Mouse (Mus musculus): ENCODE measurements at regions not wholly inside any gene's neighbourhood (a gene's known extent, or its start where the extent isn't known, plus 50 kb on each side); places are given as distances from the start of the nearest gene placed in this dataset.

DNA sequence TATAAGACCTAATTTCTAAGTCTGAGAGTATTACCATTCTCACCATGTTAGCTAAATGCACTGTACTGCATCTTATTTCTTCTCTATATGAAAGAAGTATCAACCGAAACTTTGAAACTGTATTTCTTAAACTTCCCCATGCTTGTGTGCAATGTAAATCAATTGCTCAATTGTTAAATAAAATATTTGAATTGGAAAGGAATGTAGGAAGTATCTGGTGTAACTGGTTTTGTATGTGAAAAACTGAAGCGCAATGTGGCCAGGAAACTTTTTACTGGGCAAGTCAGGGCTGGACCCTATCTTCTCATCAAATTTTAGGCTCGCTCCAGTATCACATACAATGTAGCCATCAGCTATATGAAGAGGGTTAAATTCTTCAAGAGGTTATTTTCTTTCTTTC is 123.8 kb upstream of the Atp2b1 start:
- no peak for DNase-seq

DNA sequence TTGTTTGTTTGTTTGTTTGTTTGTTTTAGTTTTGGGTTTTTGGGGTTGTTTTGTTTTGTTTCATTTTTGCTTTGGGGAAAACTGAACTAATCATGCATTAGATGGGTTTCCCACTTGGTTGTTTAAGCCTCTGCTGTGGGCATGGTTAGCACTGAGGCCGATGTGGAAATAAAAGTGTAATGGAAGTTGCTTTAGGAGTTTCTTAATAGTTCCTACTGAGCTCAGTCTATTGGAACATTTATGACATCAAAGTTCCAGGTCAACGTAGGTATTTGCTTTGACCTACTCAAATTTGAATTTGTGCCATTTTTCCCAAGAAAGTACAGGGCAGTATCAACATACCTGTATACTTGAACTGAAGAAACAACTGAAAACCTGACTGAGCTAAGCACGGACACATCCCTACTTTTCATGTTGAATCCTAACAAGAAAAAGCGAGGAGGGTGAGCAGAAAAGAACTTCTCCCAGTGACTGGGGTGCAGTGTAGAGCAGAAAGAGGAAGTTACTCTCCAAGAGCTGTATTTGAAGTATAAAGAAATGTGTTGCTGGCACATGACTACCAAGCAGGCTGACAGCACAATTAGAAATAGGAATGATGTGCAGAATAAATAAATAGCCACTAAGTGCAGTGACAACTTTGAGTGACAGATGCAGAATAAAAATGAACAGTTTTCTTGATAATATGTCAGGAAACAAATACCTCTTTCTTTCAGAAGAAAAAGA is 122.0 kb upstream of the Atp2b1 start:
- DNase-seq, result no peak

DNA sequence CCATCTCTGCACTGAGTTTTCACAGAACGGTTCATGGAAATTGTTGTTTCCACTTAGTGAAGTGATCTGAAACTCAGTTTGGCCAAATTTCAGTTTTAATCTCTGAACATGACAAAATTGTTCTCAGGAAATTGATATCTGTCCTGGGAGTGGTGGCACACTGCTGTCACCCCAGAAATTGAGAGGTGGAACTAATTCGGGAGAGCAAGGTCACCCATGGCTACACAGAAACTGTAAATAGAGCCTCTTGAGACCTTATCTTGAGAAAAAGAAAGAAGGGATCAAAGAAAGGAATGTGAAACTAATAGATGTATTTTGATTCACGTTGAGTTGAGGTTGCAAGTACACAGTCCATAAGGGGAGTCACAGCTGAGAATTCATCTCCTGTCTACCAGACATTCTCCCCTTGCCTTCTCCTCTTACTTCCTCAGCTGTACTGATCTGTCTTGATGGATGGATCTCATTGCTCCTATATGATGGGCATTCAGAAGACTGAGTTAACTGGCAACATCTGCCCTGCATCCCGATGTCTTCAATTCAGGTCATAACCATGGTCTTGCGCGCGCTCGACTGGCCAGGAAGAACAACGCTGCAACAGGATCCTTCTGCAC is 120.2 kb upstream of the Atp2b1 start:
- no peak for DNase-seq

DNA sequence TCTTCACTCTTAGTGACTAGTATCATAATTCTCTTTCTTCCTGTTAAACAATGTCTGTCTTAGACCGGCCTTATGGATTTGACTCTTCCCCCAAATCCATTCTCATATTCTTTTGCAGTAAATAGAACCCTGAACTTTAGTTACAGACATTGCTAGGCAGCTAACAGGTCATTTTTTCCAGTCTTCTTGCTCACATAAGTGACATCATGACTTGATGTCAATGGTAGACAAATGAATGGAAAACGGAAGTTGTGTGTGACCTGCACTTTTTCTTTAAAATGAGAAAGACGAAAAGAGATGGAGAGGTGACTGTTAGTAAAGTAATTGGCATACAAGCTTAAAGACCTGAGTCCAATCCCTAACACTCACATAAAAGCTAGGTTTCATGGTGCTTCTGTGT is 118.2 kb upstream of the Atp2b1 start:
- no peak for DNase-seq

DNA sequence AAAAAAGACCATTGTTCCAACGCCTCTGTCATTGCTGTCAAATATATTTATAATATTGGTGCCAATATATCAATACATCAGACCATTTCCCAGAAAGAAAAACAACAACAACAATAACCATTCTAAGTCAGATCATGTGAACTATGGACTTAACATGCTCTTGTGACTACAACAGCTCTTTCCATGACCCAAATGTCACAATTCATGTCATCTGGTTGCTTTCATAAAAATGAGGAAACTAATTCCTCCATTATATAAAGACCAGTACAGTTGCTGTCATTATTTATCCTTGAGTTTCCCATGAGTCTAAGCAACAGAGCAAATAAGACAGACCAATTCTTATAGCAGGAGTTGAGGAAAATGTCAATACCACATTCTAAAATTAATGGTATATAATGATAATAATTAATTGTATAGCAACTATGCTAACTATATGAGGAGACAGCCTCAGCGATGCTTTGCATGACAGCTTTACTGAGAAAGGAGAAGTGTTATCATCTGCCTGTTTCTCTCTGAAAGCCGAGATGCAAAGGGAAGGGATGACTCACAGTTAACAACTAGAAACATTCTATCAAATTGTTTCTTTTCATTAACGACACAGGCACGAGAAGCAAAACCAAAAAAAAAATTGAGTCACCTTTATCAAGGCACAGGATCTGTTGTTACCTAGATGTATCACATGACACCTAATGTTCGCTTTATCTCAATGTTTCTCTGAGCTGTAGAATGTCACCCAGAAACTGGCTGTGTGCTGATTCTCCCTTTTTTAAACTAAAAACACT is 115.4 kb upstream of the Atp2b1 start:
- DNase-seq, result no peak

DNA sequence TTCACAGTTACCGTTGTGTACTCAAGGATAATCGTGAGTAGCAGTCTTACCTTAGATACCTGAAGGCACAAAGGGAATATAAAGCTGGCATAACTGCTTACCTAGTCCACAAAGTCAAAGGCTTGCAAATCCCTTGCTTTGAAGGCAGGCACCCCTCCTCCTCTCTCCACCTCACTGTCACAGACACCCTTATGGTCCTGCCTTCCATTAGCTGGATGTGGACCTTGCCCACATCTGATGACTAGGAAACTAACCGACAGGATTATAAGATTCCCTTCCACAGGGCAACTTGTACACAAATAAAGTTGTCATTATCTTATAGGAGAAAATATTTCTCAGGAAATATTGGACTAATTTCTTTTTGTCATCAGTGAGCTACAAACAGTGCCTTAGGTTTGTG is 114.4 kb upstream of the Atp2b1 start:
- DNase-seq, result no peak

DNA sequence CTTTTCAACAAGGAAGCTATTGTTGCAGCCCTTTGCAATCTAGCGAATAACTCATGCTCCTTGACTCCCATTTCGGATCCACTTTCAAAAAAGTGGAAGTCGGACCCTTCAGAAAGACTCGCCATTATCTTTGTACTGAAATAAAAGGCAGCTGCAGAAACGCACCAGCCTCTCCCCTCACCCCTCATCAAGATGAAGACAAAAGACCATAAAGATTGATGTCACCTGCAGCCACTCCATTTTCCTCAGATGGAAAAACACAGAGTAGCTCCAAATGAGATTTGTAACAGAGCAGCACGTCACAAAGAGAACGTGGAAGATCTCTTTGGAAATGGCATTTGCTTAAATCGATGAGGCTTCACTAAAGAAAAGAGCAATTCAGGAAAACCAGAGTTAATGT is 113.3 kb upstream of the Atp2b1 start:
- no peak for DNase-seq

DNA sequence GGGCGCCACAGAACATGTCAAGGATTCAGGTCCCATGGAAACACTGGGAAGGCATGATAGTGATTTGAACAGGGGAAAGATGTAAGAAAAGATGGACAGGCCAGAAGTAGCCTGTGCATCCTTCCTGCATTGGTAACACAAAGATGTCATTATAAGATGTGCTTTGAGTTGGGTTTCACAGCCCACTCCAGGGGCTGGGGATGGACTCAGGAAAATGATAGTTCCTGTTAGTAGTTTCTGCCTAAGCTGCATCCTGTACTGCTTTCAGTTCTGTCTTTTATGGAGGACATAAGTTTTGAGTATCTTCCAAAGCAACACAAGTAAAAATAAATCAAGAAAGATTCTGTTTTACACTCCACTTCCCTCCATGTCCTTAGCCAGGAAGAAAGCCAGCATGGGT is 109.2 kb upstream of the Atp2b1 start:
- no peak for DNase-seq

DNA sequence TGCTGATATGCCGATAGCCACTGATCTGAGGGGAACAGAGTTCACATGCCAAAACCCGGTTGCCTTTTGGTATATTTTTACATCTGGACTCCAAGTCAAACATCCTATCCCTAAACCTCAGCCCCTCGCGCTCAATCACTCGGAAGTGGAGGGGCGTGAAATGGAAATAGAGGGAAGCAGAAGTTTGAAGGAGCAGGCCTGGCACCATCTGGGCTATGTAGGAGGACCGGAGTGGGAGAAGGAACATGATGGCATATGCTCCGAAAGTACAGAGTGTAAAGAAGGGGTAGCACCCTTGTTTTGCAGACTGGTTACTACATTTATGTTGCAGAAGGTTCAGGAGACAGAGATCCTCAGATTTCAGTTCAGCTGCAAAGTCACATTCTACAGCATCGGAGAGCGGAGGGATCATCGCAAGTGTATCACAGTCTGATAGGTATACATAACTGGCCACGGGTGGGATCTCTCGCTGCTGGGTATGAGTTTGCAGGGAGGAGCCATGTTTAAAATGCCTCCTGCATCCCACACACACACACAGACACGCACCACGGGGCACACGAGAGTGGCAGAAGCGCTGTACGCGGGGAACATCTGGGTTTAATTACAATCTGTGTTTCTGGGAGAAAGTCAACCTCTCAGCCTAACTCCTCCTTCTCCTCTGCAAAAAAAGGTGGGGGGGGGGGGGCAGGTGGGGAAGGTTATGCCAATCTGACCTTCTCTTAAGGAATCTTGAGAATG is 107.2 kb upstream of the Atp2b1 start:
- no peak for DNase-seq

DNA sequence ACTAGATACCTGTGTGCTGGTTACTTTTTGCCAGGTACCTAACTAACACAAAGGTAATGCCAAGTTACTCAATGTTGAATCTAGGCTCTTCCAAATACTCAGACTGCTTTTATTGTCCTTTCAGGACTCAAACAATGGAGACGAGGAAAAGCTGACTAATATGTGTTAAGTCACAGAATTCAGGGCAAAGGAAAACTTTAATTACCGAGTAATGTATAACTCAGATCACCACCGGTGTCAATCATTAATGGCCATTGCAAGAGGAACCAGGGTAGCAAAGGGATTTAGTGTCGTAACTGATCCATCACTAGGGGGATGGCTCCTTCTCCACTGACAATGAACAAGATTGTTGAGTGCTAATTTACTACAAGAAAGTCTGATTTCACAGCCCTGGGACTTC is 105.6 kb upstream of the Atp2b1 start:
- DNase-seq, result no peak

DNA sequence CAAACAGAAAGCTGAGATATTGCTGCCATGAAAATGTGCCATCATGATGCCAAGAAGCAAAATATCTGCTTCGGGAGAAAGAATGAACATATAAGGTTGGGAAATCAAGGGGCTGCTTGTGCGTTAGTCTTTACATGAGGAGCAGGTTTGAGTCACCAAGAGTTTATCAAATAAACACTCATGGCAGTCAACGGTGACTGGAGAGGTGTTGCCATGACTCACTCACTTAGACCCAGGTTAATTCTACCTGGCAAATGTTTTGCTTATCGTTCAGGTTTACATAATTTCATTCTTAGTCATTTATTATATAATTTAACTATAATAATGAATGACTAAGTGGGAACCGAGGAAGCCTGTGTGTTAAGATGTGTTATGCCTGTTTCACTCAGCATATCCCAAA is 85.2 kb upstream of the Atp2b1 start:
- DNase-seq, result no peak

DNA sequence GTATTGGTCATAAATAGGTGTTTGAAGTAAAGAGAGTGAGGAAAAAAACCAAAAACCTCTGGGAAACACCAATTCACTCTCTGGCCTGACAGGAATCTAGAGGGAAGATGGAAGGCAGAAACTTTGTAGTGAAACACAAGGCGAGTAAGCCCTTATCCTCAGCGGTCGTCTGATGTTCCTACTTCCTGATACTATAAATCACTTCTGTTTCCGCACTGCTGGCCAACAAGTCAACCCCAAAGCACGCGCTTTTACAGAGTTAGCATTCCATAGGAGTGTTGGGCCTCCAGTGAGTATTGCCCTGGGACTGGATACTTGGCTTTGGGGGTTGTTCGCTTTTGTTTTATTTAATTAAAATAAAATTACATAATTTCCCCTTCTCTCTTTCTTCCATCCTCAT is 82.7 kb upstream of the Atp2b1 start:
- DNase-seq, result no peak

DNA sequence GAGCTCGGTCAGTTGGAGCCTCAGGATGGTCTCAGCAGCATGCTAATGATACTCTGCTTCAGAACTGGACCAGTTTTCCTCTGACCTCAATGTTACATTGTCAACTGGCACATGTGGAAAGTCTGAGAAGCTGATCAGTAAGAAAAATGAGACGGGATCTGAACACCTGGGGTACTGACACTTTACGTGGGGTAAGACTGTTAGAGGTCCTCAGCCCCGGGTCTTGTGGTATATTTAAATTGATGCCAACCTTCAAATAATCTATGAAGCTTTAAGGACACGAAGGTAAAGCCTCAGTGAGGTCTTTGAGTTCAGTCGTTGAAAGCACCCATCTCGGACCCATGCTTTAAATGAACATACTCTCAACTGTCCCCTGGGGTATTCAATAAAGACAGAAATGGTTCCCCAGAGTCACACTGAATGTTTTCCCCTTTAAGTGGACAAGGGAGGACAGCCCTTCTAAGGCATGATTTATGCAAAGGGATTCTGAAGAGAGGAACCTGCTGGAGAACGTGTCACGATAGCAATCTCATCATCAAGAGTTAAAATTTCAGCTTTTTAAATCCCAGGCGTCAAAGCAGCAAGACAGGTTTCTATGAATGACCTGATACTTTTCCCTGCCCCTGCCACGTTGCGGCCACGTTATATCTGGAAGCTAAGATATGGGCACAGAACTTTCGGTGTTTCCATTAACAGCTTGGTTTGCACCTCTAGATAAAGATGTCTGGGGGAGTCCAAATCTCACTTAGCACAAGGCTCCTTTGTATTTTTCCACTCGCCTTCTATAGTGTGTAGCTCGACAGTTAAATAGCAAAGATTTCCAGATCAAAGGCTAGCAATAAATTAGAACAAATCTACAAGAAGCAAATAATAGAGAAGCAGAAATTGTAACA is 76.7 kb upstream of the Atp2b1 start:
- DNase-seq, result no peak

DNA sequence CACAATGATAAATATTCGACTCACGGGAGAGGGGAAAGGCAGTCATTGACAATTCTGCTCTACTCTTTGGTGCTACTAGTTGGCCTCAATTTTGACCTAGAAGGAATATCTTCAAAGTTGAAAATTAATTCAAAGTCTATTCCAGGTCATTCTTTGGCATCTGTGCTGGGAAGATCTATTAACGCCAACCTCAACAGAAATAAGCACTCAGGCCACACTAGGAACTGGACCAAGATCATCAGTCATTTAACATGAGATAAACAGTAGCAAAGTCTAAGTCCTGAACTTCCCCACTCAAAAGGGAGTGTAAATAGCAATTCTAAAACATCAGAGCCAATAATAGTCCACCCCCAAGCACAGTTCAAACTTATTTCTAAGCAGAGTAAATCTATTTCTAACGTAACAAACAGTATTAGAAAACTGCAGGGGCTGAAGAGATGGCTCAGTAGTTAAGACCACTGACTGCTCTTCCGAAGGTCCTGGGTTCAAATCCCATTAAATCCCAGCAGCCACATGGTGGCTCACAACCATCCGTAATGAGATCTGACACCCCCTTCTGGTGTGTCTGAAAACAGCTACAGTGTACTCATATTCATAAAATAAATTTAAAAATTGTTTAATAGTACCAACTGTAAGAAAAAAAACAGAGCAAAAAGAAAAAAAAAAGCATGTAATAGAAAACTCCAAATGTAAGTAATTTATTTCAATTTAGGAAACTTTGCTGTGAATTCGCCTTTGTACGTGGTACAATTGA is 75.1 kb upstream of the Atp2b1 start:
- no peak for DNase-seq

DNA sequence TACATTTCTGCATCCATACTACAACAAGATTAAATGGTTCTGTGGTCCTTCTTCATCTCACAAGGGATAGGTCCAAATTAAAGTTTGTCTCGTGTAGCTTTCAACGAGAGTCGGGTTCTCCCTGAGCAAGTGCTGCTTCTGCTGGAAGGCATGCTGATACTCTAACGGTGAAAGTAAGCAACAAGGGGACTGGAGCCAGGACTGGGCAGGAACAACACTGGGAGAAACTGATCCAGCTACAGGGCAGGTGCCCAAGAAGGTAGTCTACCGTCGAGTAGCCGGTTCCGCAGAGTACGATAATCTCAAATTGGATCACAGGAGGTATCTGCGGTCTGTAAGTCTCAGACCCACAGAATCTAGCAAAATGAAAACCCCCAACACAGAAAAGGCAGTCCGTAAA is 74.2 kb upstream of the Atp2b1 start:
- no peak for DNase-seq

DNA sequence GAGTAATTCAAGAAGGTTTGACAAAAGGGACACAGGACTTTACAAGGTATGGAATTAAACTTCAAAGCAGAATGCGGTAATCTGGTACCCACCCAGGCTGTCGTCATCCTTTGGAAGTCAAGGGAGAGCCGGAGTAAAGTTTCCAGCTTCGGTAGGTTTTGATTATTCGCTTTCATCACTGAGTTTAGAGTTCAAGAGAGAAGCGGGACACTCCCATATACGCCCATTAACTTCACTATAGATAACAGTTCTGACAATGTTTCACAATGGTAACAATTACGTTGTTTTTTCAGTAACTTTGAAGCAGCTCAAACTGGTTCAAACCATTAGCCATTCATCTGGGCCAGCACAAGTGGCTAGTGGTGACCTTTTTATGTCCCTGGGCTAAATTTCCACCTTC is 73.8 kb upstream of the Atp2b1 start:
- no peak for DNase-seq

DNA sequence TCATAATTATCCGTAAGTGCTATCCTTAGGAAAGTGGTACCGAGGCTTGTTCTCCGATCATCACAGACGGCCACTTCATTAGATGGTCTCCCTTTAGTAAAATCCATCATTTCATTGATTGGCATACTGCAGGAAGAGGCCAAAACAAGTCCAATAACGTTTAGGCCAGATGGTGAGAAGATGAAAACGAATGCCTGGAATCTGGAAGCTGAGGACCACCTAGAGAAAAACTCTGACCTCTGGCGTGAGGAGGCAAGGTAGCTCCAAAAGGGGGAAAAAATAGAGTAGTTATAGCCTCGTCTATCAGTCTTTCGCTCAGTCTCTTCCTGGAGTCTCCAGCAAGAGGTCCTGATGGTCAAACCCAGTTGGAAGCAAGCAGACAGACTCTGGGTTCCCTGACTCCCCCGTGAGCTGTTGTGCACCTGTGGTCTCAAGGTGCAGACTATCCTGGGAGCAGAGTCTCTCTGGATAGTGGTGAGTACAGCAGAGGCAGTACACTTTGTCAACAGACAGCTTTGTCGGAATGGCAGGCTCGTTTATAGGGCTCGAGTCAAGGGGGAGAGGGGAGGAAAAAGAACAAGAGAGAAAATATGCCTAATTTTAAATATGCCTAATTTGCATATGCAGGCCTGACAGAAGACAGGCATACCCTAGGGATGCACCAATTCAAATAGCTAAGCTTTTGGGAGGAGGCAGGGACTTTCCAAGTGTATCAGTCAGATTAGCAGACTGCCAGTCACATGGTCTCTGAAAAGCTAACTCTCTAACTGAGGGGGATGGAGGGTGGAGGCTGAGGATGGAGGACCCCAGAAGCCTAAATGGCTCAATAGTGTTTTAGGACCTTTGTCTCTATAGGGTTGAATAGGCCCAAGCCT is 73.0 kb upstream of the Atp2b1 start:
- DNase-seq, result no peak

DNA sequence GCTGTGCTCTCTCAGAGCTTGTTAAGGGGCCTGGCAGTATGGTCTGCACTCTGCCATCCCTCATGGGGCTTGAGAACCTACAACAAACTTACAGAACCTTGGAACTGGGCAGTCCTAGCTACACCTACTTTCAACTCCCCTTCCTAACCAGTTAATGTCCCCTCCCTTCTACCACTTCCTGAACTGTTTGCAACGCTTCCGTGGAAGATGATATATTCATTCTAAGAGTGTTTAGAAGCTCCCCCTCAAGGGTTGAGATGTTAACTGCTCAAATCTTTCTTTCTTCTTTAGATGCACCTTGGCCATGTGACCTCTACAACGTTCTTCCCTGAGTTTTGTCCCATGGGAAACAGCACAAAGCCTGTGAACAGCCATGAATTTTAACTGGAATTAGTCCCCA is 72.3 kb upstream of the Atp2b1 start:
- DNase-seq, result no peak

DNA sequence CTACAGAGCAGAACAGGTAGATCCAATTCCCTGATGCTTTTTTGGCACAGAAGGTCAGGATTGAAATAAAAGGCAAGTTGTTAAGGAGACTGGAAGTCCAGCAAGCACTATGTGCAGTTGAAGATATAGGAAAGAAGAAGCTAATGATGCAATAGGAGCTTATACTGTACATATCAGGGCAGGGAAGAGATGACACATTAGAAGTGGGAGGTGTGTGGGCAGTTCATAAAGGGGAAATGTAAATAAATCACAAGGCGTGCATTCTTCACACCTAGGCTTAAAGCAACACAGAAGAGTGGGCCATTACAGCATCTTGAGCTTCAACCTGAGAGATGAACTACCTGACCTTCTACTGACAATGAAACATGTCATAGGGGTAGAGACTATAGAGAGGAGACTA is 71.5 kb upstream of the Atp2b1 start:
- DNase-seq, result no peak

DNA sequence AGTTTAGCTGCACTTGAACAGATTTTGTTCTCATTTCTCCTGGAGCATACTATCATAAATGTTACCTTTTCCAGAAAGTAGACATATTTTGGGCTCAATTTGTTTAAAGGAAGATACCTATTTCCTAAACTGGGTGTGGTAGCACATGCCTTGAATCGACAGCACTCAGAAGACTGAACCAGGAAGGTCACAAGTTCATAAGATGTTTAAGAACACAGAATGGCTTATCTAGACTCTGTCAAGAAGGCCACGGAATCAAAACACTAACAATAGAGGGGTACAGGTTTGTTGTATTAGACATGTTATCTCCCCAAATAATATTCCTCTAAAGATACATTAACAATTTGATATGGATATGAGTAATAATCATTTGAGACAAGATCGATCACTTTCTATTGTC is 64.4 kb upstream of the Atp2b1 start:
- DNase-seq, result no peak

DNA sequence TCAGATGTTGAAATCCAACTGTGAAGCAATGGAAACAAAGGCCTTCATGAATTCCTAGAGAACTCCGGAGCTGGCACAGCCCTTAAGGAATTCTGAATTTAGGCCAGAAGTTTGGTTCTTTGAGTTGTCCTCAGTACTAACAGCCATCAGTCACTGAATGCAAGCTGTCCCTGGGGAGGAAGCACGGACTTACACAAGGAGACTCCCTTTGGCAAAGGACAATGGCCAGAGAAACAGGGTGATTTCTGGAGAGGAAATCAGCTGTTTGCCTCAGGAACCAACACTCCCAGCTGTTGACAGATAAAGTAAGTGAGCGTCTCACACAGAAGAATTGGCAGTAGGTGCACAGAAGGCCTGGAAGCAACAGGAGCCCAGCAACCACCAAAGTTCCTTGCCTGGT is 56.8 kb upstream of the Atp2b1 start:
- DNase-seq, result no peak

Data from spleen, adult 18-20 months (tissue).